Mouse (Mus musculus) C3H10T1/2 (cell line): ENCODE measurements around the gene Tle4. TPM values are rescaled to one million over a fixed set of nuclear protein-coding genes. Genes with fewer than 3 reads are reported as not detected.

Experiments
- polyA plus RNA-seq, 2 experiments: library from polyadenylated mRNA; unstranded; fragments of >200 nt; fragmentation: generic; extraction: Trizol; gene quantifications; one replicate each; pipeline ENCODE4 v1.2.1; 2012; ENCODE audit warnings: missing spikeins in 2 of 2

Tle4 gene
- polyA plus RNA-seq = 1 to 10 TPM in 1 of 2 experiments, under 1 TPM in 1; 0.25 to 1.5 TPM

DNA sequence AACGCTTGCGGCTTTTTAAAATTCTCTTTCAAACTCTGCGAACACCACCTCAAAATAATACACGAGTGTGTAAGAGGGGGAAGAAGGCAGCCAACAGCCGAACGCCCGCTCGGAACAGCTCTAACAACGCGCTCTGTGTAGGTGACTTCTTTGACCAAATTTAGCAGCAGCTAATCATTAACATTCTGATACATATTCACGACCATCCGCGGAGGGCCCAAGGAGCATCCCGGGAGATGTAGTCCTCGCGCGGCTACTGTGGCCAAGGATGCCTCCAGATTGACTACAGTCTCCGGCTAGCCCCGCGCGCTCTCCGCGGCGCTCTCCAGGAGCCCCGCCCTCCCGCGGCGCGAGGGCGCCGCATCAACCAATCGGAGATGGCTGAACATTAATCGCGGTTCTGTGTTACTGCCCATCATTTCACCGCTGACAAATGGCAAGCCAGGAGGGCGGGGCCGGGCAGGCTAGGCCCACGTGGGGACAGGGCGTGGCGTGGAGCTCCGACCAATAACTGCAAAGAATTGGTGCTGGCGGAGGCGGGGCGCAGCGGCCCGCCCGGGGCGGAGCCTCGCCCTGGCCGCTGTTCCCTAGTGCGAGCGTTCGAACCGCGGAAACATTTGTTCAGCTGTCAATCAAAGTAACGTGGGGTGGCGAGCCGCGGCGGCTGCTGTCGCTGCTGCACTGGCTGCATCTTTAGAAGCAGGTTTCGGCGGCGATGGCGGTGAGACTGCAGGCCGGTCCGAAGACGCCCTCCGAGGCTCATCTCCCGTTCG, at the start of gene Tle4:
Tle4 (minus strand) TSS at position 135 of the 773 bp plus-strand sequence.

